Mouse (Mus musculus) fat pad, adult 2 months (tissue): ENCODE results near the gene Adamts9.

Experiments used
- DNase-seq: peaks from one replicate; pipeline ENCODE4 v3.0.0-alpha.2; 2011; ENCODE audit warnings: low read depth, low spot score; ENCODE audit errors: extremely low read depth

Gene Adamts9

DNA sequence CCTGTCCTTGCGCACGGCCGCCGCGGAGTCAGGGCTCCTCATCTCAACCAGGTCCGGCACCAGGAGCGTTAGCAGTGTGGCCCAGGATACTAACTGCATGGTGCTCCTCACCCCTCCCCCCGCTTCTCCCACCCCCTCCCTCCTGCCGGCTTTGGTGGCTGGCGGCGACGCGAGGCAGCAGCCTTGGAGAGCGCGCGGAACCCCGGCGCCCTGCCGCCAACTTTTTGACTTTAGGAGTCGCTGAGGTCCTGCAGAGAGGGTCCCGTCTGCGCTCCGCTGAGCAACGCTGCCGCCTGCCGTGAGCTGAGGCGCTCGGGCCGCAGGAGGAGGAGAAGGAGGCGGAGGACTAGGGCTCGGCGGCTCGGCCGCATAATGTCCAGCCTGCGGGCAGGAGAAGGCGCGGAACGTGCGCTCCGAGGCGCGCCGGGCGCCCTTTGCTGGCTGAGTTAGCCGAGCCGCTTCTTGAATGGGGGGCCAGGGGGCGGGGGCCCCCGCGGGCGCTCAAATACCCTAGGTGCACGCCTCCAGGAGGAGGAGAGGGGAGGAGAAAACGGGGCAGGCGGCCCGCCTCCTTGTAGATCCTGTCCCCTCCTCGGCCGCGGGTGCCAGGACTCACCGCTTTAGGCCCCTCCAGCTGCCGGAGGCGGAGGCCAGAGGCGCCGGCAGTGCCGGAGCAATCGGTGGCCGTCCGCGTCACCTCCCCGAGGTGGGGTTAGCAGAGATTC lies at the start of gene Adamts9:
Gene Adamts9, minus strand, starts transcription at position 436 of the 725 bp plus-strand sequence.
- DNase-seq = no peak

DNA sequence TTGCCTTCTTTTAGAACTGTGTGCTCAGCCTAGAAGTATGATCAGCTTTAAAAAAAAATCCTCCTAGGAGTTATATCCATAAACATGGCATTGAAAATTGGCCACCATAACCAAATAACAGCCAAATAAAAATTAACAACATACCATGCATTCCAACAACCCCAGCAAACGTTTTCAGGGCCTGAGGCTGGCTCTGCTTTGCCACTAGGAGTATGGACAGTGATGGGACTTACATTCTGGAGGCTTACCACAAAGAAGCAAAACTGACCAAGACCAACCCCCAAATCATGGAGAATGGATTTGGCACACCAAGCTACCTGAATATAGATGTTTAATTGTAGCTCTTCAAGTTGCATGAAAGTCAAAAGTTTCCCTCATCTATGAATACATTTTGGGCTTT lies 48.3 kb upstream of the Adamts9 start:
- no peak for DNase-seq

DNA sequence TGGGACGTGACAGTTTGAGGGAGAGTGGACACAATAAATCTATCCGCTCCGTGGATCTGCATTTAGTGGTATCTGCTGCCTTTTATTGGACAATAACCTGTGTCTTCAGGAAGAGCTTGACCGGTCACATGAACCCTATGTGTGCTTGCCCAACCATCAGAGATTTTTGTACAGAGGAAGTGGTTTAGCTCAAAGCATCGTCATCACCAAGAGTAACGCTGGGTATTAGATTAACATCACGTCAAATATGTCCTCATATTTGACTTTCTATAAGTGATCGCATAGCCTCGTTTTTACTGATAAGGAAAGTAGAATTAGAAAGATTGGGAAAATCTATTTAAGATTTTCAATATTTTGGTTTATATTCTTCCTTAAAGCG lies 45.3 kb upstream of the Adamts9 start:
- no peak for DNase-seq

DNA sequence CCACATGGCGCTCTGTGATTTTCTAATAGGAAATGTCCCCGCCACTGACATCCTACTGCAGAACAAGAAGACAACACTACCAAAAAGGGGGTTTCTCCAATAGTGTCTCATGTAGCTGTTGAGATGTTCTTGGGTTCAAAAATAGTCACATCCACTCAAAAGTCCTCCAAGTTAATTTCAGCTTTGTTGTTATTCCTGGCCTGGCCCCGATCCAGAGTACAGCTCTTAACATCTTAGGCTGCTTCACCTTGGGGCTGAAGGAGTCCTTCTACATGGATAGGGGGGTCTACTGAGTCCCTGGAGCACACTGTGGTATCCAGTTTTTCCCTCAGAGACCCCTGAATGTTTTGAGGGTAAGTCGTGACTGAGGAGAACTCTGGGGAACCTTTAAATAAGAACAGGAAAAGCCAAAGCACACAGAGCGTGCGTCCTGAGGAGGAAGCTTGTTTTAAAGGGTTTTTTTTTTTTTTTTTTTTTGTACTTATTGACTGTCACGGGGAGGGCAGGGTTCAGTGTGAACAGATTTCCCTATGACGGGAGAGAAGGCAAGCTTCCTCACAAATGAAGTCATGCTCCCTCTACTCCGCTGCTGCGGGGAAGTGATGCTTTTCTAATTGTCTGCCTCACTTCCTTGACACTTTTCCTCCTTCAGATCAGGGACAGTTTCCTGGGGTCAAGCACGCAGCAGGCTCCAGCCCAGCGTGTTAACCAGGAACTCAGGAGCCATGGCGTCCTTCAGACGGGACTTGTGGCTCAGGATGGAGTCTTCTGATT lies 44.7 kb upstream of the Adamts9 start:
- no peak for DNase-seq

DNA sequence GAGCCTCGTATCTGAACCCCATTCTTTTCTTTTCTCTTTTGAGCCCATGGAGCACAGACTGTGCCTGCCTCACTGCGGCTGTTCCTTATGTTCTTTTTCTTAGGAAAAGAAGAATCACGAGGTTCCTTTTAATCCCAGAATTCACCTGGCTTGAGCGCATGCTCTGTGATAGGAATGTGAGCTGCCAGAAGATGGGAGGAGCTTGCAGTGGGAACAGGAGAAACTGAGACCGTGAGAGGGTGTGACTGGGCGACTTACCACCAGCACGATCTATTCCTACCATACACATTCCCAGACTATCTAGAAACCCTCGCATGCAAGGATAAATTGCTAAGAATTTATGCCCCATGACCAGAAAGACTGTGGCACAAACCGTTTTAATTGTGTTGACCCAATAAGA lies 44.1 kb upstream of the Adamts9 start:
- DNase-seq = no peak

DNA sequence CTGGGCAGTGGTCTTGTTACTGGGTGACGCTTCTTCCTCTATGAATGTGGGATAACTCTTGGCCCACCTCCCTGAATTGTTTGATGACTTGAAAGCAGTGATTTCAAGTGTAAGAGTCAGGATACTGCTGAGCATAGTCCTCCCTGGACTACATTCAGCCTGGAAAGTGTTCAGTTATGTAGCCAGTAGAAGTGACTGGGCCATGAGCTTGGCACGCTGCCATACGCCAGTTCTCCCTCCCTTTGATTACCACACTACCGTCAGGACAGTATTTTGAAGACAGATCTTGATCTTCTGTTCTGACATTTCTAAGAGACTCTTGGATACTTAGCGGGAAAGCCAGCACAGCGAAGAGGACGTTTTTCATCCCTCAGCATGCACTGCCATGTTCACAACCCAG lies 40.1 kb upstream of the Adamts9 start:
- DNase-seq = no peak

DNA sequence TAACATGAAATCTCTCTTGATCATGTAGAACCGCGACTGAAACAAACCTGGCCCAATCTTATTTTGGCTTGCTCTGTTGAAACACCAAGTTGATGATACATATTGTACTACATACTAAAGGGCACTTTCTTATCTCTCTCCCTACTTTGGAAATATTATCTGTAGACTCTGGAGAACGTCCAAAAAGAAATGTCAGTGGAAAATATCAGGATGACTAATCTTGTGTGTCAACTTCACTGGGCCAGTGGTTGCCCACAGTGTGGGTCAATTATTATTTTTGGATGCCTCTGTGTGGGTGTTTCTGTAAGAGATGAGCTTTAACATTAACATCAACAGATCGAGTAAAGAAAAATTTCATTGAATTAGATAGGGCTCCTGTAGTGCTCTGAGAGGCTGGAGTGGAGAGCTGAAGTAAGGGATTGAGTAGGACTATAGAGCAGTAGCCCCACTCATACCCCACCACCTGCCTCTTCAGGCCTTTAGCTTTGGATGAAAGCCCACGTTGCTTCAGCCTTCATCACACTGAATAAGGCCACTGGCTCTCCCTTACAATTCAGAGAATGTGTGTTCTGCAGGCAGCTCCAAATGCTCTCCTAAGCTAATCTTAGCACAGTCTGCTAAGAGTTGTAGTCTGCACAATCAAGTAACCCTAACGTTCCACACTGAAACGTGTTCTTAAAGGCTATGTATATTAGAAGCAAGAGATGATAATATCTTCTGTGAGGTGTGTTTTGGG lies 38.3 kb upstream of the Adamts9 start:
- no peak for DNase-seq

DNA sequence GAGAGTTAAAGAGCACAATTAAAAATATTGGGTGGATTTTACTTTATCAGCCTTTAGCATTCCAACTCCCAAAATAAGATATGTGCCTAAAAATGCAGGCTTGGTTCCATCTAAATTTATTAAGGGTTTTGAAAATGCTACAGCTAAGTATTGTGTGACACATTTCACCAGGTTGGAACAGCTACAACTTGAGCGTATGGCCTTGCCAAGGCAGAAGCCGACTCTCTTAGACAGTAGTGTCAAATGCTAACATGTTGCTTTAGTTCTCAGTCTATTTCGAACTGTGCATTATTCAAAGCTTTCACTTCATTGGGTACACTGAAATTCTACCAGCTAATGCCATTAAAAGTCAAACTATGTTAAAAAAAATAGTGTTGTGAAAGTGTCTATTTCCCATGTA lies 30.0 kb upstream of the Adamts9 start:
- no peak for DNase-seq

DNA sequence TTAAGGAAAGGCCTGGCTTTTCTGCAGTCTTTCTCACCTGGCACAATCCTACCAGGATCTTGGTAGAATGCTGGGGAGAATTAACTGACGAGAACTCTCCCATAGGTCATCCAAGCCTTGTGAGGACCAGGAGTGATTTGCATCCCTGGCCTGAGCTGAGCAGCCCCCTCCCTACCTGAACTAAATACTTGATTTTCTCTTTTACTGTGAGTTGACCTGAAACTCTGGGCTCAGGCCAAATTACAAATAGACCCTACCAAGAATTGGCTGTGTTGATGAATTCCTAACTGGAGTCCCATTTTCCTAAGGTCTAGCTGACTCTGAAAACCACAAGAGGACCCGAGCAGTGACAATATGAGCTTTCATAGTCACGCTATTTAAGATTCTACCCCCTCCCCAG lies 25.4 kb upstream of the Adamts9 start:
- DNase-seq = no peak

DNA sequence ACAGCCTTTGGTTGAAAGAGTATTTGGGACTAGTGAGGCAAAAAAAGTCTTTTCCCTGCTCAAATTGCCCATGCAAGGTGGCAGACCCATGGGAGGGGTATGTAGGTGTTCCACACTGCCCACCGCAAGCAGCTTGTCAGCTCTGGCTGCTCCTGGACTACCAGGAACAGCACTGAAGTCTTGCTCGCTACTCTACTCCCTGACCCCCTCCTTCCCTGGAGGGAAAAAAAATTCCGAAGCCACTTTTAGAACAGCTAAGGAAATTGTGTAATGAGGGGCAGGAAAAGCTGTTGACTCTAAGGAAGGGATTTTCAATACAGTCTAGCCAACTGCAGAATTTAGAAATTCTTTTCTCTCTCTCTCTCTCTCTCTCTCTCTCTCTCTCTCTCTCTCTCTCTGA lies 24.9 kb upstream of the Adamts9 start:
- no peak for DNase-seq

DNA sequence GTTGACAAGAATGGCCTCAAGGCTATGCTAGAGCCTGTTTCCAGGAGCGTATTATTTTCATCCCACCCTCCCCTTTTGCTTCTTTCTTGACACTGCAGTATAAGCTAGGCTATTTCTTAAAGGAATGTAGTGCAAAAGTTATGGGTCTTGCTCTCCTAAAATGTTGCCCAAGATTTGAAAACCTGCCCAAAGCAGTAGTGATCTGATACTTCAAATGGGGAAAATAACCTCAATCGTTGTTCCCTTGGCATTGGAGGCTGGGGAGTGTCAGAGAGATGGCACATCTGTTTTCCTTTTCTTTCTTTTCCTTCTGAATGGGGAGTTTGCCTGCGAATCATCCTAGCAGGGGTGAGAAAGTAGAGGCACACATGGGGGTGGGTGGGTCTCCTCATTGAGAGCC lies 19.7 kb upstream of the Adamts9 start:
- no peak for DNase-seq

DNA sequence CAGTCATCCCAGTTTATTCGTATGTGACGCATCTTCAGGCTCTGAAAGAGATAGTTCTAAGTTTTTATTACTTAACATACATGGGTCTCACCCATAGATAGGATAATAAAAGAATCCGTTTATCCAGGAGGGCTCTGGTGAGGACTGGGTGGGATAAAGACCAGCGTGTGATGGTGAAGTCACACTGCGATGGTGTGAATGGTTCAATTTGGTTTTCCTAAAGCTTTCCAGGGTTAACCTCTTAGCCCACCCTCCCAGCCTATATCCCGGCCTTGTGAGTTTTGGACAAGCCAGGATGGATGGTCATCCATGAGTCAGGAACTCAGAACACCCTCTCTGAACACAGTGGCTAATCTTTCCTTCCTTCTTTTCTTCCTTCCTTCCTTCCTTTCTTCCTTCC lies 17.7 kb upstream of the Adamts9 start:
- no peak for DNase-seq

DNA sequence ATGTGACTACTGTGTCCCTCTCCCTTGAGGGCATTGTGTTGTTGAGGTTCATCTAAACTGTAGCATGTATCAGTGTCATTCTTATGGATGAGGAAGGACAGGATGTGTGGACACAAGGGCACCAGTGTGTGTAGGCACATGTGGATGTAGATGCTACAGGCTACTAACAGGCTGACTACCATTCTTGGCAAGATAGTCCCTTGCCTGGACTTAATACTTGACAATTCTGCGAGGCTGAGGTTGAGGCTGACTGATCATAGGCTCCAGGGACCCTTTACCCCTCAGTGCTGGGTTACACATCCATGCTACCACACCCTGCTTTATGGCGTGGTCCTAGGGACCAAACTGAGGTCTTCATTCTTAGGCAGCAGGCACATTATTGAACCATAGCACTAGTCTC lies 16.1 kb upstream of the Adamts9 start:
- DNase-seq = no peak

DNA sequence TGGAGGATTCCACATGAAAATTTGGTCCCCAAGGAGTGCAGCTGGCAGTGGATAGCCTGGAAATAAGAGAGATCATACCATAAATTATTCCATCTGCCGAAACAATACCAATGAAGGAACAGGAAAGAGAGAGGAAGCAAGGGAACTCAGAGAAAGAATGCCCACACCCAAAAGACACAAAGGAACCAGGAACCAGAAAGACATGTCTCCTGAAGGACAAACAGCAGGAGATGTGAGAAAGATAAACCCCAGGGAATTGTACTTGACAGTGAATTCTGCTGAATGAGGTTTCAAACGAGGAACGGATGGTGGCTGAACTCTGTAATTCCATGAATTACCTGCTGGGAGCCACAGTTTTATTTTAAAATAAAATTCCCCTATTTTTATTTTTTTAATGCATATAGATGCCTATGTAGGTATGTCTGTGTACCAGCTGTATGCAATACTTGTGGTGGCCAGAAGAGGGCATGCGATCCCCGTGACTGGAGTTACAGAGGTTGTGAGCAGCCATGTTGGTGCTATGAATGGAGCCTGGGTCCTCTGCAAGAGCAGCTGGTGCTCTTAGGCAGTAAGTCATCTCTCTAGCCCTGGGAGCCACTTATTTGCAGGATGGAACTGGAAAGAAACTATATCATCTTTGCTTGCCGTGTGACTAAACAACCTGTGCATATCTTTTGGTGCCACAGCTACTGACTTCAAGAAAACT lies 4.2 kb upstream of the Adamts9 start:
- DNase-seq = no peak

DNA sequence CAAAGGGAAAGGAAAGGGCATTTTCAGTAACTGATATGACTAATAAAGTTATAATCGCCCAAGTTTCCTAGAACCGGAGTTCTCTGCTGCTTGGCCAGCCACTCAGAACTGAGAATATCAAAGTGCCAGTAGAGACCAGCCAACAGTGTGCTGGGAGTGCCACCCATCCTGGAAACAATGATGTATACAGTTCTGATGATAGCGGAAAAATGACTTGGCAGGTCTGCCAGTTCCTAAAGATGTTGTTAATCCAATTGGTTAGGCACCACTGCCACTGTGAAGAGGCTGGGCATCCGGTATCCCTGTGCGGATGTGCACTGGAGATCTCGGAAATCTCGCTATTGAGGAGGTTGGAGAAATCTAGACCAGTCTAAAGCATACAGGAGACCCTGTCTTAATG lies 1.4 kb upstream of the Adamts9 start:
- no peak for DNase-seq

DNA sequence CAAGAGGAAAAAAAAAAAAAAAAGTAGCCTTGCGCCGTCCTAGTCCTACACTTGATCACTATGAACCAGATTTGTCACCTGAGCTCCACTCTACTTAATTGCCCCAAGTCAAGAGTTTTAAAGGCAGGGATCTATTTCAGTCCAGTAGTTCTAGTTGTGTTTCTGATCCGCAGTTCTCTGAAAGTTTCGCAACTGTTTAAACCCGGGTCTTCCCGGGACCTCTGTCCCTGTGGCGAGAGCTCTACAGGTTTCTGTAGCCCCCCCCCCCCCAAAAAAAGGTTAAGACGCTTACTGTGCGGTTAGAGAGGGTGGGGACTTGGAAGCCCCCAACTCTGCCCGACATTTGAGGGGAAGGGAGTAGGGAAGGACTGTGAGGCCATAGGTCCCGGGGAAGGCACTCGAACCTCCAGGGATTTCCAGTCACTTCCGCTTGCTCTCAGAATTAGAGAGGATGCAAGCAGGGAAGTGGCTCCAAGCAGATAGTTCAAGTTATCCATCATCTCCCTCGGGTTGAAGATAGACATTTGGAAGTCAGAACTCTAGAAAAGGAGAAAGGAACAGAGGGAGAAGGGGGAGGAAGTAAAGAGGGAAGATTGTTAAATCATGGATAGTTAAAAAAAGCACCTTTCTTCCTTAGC lies 875 bp upstream of the Adamts9 start:
- DNase-seq = no peak

DNA sequence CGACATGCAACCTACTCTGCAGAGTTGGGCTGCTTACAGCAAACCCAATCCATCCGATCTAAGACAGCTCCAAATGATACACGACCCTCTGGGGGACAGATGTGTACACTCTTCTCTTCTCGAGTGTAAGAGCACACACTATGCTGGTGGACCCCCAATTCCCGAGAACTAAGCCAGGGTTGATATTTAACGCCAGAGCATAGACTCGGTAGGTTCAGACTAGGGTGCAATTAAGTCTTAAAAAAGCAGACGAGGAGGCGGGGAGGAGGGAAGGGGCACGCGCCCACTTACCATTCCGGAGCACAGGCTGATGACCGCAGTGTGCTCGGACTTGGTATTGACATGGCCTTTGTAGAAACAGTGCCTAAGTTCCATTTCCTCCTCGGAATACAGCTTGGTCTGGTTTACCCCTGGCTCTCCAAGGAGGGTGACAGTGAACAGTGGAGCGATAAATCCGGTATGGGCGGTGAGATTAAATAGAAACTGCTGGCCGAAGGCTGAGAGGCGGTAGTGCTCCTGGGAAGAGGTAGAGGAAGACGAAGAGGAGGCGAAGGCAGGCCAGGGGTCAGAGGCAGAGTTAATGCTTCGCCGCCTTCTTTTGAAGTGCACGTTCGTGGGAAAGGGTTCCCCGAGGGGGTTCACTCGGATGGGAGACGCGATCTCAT lies 1.4 kb downstream of the Adamts9 start:
- DNase-seq = no peak

DNA sequence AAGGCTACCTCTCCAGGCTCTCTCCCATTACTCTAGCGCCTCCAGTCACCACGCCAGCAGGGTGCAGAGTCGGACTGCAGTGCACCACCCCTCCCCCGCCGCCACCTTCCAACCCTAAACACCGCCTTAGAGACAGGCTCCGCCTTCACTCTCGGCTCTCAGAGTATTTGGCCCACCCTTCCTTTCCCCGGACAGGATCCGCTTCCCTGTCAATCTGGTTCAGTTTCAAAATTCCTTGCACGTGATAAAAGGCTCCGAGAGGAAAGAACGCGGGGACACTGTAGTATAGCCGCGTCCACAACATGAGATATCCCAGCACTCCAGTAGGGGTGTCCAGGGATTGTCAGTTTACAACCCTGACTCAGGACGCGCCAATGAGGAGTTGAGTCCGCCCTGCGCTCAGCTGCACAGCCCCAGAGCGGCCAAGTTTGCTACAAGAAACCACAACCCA lies 2.0 kb downstream of the Adamts9 start:
- DNase-seq = peak; percentile 23

DNA sequence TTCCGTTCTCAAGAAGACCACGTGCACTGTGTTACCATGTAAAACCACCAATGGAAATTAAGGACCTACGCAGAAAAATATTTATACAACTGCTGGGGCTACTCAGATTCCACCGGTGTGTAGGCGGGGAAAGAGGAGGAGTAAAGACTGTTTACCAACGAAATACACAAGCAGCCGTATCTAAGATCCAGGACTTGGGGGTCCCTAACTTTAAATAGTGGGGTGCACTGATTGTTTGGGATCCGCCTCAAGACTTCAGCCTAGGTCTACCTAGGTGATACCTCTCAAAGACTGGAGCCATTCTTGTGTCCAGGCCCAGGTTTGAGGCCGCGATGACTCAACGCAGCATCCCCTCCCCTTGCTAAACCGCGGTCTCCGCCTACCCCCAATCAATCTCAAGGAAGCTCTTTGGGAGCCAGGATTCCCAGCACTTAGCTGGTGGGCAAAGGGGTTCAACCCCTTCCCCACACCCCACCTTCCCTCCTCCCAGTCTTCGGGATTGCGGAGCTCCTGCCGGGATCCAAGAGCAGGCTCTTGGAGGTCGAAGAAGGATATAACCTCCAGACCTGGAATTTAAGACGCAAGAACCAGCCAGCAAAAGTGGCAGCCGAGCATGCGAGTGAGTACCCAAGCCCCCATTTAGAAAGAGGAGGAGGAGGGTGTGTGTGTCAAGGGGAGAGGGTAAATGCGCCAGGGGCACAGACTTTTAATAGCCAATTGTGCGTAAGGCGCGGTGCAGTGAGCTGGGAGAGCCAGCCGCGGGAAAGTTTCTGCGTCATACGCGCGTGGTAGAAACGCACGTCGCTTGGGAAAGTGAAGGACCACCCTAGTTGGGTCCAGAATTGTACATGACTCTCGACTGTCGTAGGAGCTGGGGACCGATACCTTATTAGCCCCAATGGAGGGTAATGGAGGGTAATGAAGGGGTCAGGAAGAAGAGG lies 2.8 kb downstream of the Adamts9 start:
- DNase-seq = no peak
